Mouse (Mus musculus): ENCODE measurements around the gene Rbm4.

GRCm38 (mm10) chr19:4742229-4742628 lies 51.5 kb downstream of the Rbm4 start:
- TF ChIP-seq CTCF (IDR thresholded peaks at IDR 0.05; ENCODE audit: borderline replicate concordance, extremely low read depth, insufficient read depth, insufficient read length) (no peak), POLR2A (IDR thresholded peaks at IDR 0.05; ENCODE audit: borderline replicate concordance, extremely low read depth, insufficient read depth, insufficient read length, poor library complexity, severe bottlenecking) (no peak)

Measured in brain, embryonic 14.5 days (tissue).